Mouse (Mus musculus): ENCODE measurements at regions not wholly inside any gene's neighbourhood (a gene's known extent, or its start where the extent isn't known, plus 50 kb on each side); places are given as distances from the start of the nearest gene placed in this dataset.

- CTCF ChIA-PET = no interaction called here
- ATAC-seq (peak; percentile 60), DNase-seq (ENCODE audit: low read depth, low spot score) (no peak)
- POLR2A ChIA-PET = interaction anchor here (1.0 kb wide), 1 partner anchor 15 kb away, joined by 3 read pairs; no protein-coding TSS in a partner anchor
- no peaks in the 10 kb centered on the region for H3K27me3 ChIP-seq
- in situ Hi-C loops (cut with MboI; ENCODE audit: low pct_unique_long_range_greater_than_20kb) = no loop called here
- TF ChIP-seq CTCF (IDR thresholded peaks at IDR 0.05) = no peak
Measured at GRCm38 (mm10) chr11:71389659-71390058, 159.1 kb upstream of the Nlrp1b start.

GRCm38 (mm10) chr11:71390151-71390550 lies 159.6 kb upstream of the Nlrp1b start:
- ChIA-PET CTCF (interaction anchor here (0.6 kb wide), 1 partner anchor 34 kb away, joined by 3 read pairs; no protein-coding TSS in a partner anchor), POLR2A (no interaction called here)
- DNase-seq (ENCODE audit: low read depth, low spot score) (no peak), ATAC-seq (no peak)
- TF ChIP-seq CTCF (IDR thresholded peaks at IDR 0.05) = no peak
- in situ Hi-C loops (cut with MboI; ENCODE audit: low pct_unique_long_range_greater_than_20kb) = no loop called here
- no peaks in the 10 kb centered on the region for H3K27me3 ChIP-seq

- no peak for ATAC-seq
- CTCF ChIA-PET = interaction anchor here (0.6 kb wide), 1 partner anchor 33 kb away, joined by 3 read pairs; no protein-coding TSS in a partner anchor
Measured at GRCm38 (mm10) chr11:71390616-71391015, 160.1 kb upstream of the Nlrp1b start.

GRCm38 (mm10) chr11:71393406-71393805 lies 162.9 kb upstream of the Nlrp1b start:
- ATAC-seq (no peak), DNase-seq (ENCODE audit: low read depth, low spot score) (no peak)
- ChIA-PET POLR2A (no interaction called here), CTCF (no interaction called here)
- no peak for TF ChIP-seq CTCF (IDR thresholded peaks at IDR 0.05)
- no peaks in the 10 kb centered on the region for H3K27me3 ChIP-seq
- in situ Hi-C loops (cut with MboI; ENCODE audit: low pct_unique_long_range_greater_than_20kb) = no loop called here

More at GRCm38 (mm10) chr11:71390616-71391015, 160.1 kb upstream of the Nlrp1b start:
- TF ChIP-seq CTCF (IDR thresholded peaks at IDR 0.05) = no peak
- DNase-seq (ENCODE audit: low read depth, low spot score) = no peak
- in situ Hi-C loops (cut with MboI; ENCODE audit: low pct_unique_long_range_greater_than_20kb) = no loop called here
- H3K27me3 ChIP-seq = no peaks in the 10 kb centered on the region
- POLR2A ChIA-PET = no interaction called here

- no peak for DNase-seq (ENCODE audit: low read depth, low spot score)
- ChIA-PET POLR2A (no interaction called here), CTCF (no interaction called here)
- no peaks in the 10 kb centered on the region for H3K27me3 ChIP-seq
- in situ Hi-C loops (cut with MboI; ENCODE audit: low pct_unique_long_range_greater_than_20kb) = no loop called here
- TF ChIP-seq CTCF (IDR thresholded peaks at IDR 0.05) = no peak
- ATAC-seq = no peak
Measured at GRCm38 (mm10) chr11:71395023-71395422, 164.5 kb upstream of the Nlrp1b start.

- DNase-seq (ENCODE audit: low read depth, low spot score) = no peak
- no peaks in the 10 kb centered on the region for H3K27me3 ChIP-seq
- POLR2A ChIA-PET = no interaction called here
- no peak for ATAC-seq
- in situ Hi-C loops (cut with MboI; ENCODE audit: low pct_unique_long_range_greater_than_20kb) = no loop called here
- TF ChIP-seq CTCF (IDR thresholded peaks at IDR 0.05) = no peak
- CTCF ChIA-PET = no interaction called here
Measured at GRCm38 (mm10) chr11:71395631-71396030, 165.1 kb upstream of the Nlrp1b start.

GRCm38 (mm10) chr11:71400351-71400750 lies 169.8 kb upstream of the Nlrp1b start:
- CTCF ChIA-PET = no interaction called here
- ATAC-seq (no peak), DNase-seq (ENCODE audit: low read depth, low spot score) (no peak)
- no peaks in the 10 kb centered on the region for H3K27me3 ChIP-seq
- no peak for TF ChIP-seq CTCF (IDR thresholded peaks at IDR 0.05)
- in situ Hi-C loops (cut with MboI; ENCODE audit: low pct_unique_long_range_greater_than_20kb) = no loop called here
- POLR2A ChIA-PET = no interaction called here

- H3K27me3 ChIP-seq = no peaks in the 10 kb centered on the region
- CTCF ChIA-PET = no interaction called here
- in situ Hi-C loops (cut with MboI; ENCODE audit: low pct_unique_long_range_greater_than_20kb) = no loop called here
- DNase-seq (ENCODE audit: low read depth, low spot score) (no peak), ATAC-seq (peak; percentile 62)
- TF ChIP-seq CTCF (IDR thresholded peaks at IDR 0.05) = no peak
- POLR2A ChIA-PET = no interaction called here
Measured at GRCm38 (mm10) chr11:71401411-71402276, 171.1 kb upstream of the Nlrp1b start.

- DNase-seq (ENCODE audit: low read depth, low spot score) = no peak
- POLR2A ChIA-PET = no interaction called here
- CTCF ChIA-PET = no interaction called here
- H3K27me3 ChIP-seq = no peaks in the 10 kb centered on the region
- no peak for TF ChIP-seq CTCF (IDR thresholded peaks at IDR 0.05)
- ATAC-seq = no peak
- in situ Hi-C loops (cut with MboI; ENCODE audit: low pct_unique_long_range_greater_than_20kb) = no loop called here
Measured at GRCm38 (mm10) chr11:71404361-71404760, 173.8 kb upstream of the Nlrp1b start.

GRCm38 (mm10) chr11:71407043-71407442 lies 176.5 kb upstream of the Nlrp1b start:
- in situ Hi-C loops (cut with MboI; ENCODE audit: low pct_unique_long_range_greater_than_20kb) = no loop called here
- ChIA-PET CTCF (interaction anchor here (1.4 to 3.3 kb wide), 2 partner anchors 10 to 37 kb away, joined by 4 to 9 read pairs; no protein-coding TSS in a partner anchor), POLR2A (no interaction called here)
- TF ChIP-seq CTCF (IDR thresholded peaks at IDR 0.05) = no peak
- no peak for DNase-seq (ENCODE audit: low read depth, low spot score)
- no peaks in the 10 kb centered on the region for H3K27me3 ChIP-seq
- ATAC-seq = no peak

- H3K27me3 ChIP-seq = no peaks in the 10 kb centered on the region
- in situ Hi-C loops (cut with MboI; ENCODE audit: low pct_unique_long_range_greater_than_20kb) = no loop called here
- no peak for TF ChIP-seq CTCF (IDR thresholded peaks at IDR 0.05)
- ChIA-PET CTCF (no interaction called here), POLR2A (no interaction called here)
- ATAC-seq (no peak), DNase-seq (ENCODE audit: low read depth, low spot score) (no peak)
Measured at GRCm38 (mm10) chr11:71409211-71409765, 178.8 kb upstream of the Nlrp1b start.

All from Patski (cell line).